In the genomic region with DNA sequence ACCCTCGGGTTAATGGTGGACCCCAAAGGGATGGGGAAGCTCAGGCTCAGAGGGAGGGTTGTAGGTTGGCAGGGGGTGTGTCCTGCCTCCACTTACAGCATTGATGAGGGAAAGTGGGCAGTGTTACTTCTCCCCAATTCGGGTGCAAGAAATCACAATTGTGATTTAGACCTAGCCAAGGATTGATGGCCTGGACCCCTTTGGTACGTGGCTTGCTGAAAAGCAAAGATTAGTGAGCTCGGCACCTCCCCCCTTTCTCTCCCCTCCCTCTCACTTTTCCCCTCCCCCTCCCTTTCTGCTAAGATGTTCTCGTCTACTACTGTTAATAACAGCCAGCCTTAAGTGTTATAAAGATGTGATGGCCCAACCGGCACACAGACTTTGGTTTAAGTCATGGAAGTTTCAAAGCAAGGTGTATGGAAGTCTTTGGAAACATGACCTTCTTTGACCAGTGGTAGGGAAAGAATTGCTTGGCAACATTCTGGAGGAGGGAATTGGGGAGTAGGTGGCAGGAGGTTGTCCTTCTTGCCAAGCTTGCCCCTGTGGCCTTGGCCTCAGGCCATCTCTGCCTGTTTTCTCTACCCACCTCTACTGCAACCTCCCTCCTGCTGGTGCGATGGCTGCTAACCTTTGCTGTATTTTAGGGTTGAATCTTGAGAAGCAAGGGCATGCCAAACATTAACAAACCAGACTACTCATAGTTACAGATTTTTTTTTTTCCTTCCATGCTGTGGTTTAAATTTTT, we compare ENCODE assay signal across 8 mouse cellular contexts. TPM values are rescaled to one million over a fixed set of nuclear protein-coding genes. Genes with fewer than 3 reads are reported as not detected.
A peak's percentile ranks its signal among the peaks of the same experiment; 100 is the strongest.
DNase-seq lines count a peak whose midpoint lies in the region; ATAC-seq and TF ChIP-seq lines count a peak whose summit lies in the region.

No protein-coding gene starts in this region.

- peak overlapping the region; percentile 89 for H3K4me3 ChIP-seq in lung, adult 2 months (replicated peaks; ENCODE audit: extremely low read depth, low read depth, low read length)
- peak overlapping the region; percentile 93 for H3K4me3 ChIP-seq in forebrain, embryonic 15.5 days
- H3K4me3 ChIP-seq in neural tube, embryonic 13.5 days = peak overlapping the region; percentile 96

- TF ChIP-seq CTCF in lung, adult 2 months (IDR thresholded peaks at IDR 0.05; ENCODE audit: insufficient read depth, low read length) = no peak

- H3K36me3 ChIP-seq in forebrain, embryonic 15.5 days = no peaks in the 10 kb centered on the region
- 0 out of 2 replicates have a peak, but pooled peaks cover 7% of the 10 kb centered on the region for H3K36me3 ChIP-seq in neural tube, embryonic 13.5 days

- no peaks in the 10 kb centered on the region for H3K9me3 ChIP-seq in forebrain, embryonic 15.5 days
- no peaks in the 10 kb centered on the region for H3K9me3 ChIP-seq in neural tube, embryonic 13.5 days

- DNase-seq in lung, adult 2 months = no peak
- DNase-seq in lung, postnatal 25 days (ENCODE audit: low spot score) = no peak
- DNase-seq in brain, adult 2 months (ENCODE audit: low read depth, low spot score) = peak; percentile 26
- peak; percentile 43 to 65 for DNase-seq in kidney, postnatal 4 days
- DNase-seq in spleen, postnatal 4 days (ENCODE audit: low spot score in 2 of 2) = no peak

- TF ChIP-seq POLR2A in lung, adult 2 months (IDR thresholded peaks at IDR 0.05; ENCODE audit: borderline replicate concordance, extremely low read depth, low read depth, low read length) = no peak; the same call in 1 of the 2 replicates

- 7% methylated on average over 7 of the region's 7 CpGs for WGBS in lung, adult 2 months
- WGBS in forebrain, embryonic 15.5 days = 2% methylated on average over 7 of the region's 7 CpGs
- WGBS in neural tube, embryonic 13.5 days = 1% methylated on average over 7 of the region's 7 CpGs

- peak overlapping the region; percentile 99 for H3K27ac ChIP-seq in forebrain, embryonic 15.5 days (replicated peaks)
- peak overlapping the region; percentile 99 for H3K27ac ChIP-seq in neural tube, embryonic 13.5 days (replicated peaks)

- no peaks in the 10 kb centered on the region for H3K27me3 ChIP-seq in forebrain, embryonic 15.5 days
- H3K27me3 ChIP-seq in neural tube, embryonic 13.5 days = no peaks in the 10 kb centered on the region

- no peak; the same call in 1 of the 2 replicates for ATAC-seq in forebrain, embryonic 15.5 days (replicated peaks)
- ATAC-seq in neural tube, embryonic 13.5 days (ENCODE audit: low read depth) = no peak; the same call in 1 of the 2 replicates
- ATAC-seq in granulocyte monocyte progenitor cell, adult 5-6 weeks (replicated peaks; ENCODE audit: poor library complexity, severe bottlenecking) = no peak; the same call in 1 of the 2 replicates

- peak overlapping the region; percentile 56 for H3K4me2 ChIP-seq in forebrain, embryonic 15.5 days (replicated peaks)
- peak overlapping the region; percentile 91 for H3K4me2 ChIP-seq in neural tube, embryonic 13.5 days

- H3K9ac ChIP-seq in forebrain, embryonic 15.5 days (replicated peaks) = peak overlapping the region; percentile 98
- H3K9ac ChIP-seq in neural tube, embryonic 13.5 days = peak overlapping the region; percentile 98

- H3K4me1 ChIP-seq in lung, adult 2 months (ENCODE audit: control insufficient read depth, insufficient read depth, low read length) = peaks cover 12% of the 10 kb centered on the region
- H3K4me1 ChIP-seq in forebrain, embryonic 15.5 days = peaks cover 56% of the 10 kb centered on the region
- H3K4me1 ChIP-seq in neural tube, embryonic 13.5 days (replicated peaks) = peaks cover 61% of the 10 kb centered on the region

RNA-seq across cellular contexts. Expression of gene Hmgcs1, which starts 0.9 kb away (rescaled TPM):
- polyA plus RNA-seq in lung, adult 2 months (2012; rRNA removed) = 21.3 and 46.3 TPM in 2 replicates
- 367 and 395 TPM in 2 replicates for polyA plus RNA-seq in forebrain, embryonic 15.5 days (2015; fragmentation: Nextera tagmentation; extraction: Ambion mirVana)
- 381 and 414 TPM in 2 replicates for polyA plus RNA-seq in neural tube, embryonic 13.5 days (2015; fragmentation: Nextera tagmentation; extraction: Ambion mirVana)
- total RNA-seq in granulocyte monocyte progenitor cell, adult 5-6 weeks (2014; fragmentation: Nextera tagmentation) = 18.3 and 21.5 TPM in 2 replicates
- 32.9 and 35.5 TPM in 2 replicates for total RNA-seq in granulocyte monocyte progenitor cell, adult 5-6 weeks (2017)

Comparison
In these comparisons a context has a peak if more than half of its experiments do, and no peak if none do; other contexts are left out.
1. DNase-seq: peak in brain, adult 2 months (single experiment) and kidney, postnatal 4 days (2 of 2); none in lung, adult 2 months (single experiment), lung, postnatal 25 days (single experiment) and spleen, postnatal 4 days (0 of 2).
2. Peak in every context shown above with its lines, with median percentiles within 50 percentile points of each other: H3K4me3 ChIP-seq.